In genomic region chr2:168926257-168926810, GRCm38 (mm10) we compare ENCODE assay signal across 13 mouse cellular contexts. TPM values are rescaled to one million over a fixed set of nuclear protein-coding genes. Genes with fewer than 3 reads are reported as not detected.
DNase-seq lines count a peak whose midpoint lies in the region; ATAC-seq lines count a peak whose summit lies in the region.
"Had no signal": no experiment of that assay in that cellular context is flagged by ENCODE, and none has a peak within 500 bp of the region (broad histone marks: within the 10 kb centered on the region; RNA-seq: fewer than 3 reads in every experiment).

No protein-coding gene starts in this region.

- peak overlapping the region; percentile 30; the same call in 1 of the 2 replicates for H3K9ac ChIP-seq in forebrain, embryonic 13.5 days
- H3K9ac ChIP-seq in forebrain, embryonic 11.5 days (ENCODE audit: low read length), result no peak overlapping the region
- H3K9ac ChIP-seq: embryonic facial prominence, embryonic 13.5 days; liver, embryonic 12.5 days had no signal

- WGBS in forebrain, embryonic 13.5 days, result 85% methylated on average over 37 of the region's 37 CpGs
- WGBS in forebrain, embryonic 11.5 days, result 92% methylated on average over 37 of the region's 37 CpGs

- H3K9me3 ChIP-seq in forebrain, embryonic 13.5 days (replicated peaks), result no peaks in the 10 kb centered on the region
- peaks cover 3% of the 10 kb centered on the region; the same call in 1 of the 2 replicates for H3K9me3 ChIP-seq in forebrain, embryonic 11.5 days (ENCODE audit: control insufficient read depth, low read length)
- H3K9me3 ChIP-seq: liver, embryonic 12.5 days had no signal

- DNase-seq in forebrain, embryonic 11.5 days (ENCODE audit: low spot score), result no peak
- DNase-seq in layer of hippocampus, postnatal 36 days, result peak; percentile 63 to 68
- peak; percentile 85 for DNase-seq in right cerebral cortex, postnatal 25 days
- DNase-seq in spleen, postnatal 14 days (ENCODE audit: low spot score in 2 of 2), result no peak
- DNase-seq in urinary bladder, postnatal 36 days (ENCODE audit: low spot score in 2 of 2), result no peak
- DNase-seq in gastrocnemius, adult 18-20 months (ENCODE audit: low spot score), result no peak
- DNase-seq: gastrocnemius, postnatal 14 days; kidney, adult 11 months had no signal

- no peak for ATAC-seq in forebrain, embryonic 13.5 days
- ATAC-seq in forebrain, embryonic 11.5 days (replicated peaks; ENCODE audit: low FRiP score), result no peak
- ATAC-seq in frontal cortex, adult (ENCODE audit: low TSS enrichment), result peak; percentile 72
- ATAC-seq: liver, embryonic 12.5 days; Patski had no signal

- H3K36me3 ChIP-seq in forebrain, embryonic 13.5 days (ENCODE audit: poor library complexity, severe bottlenecking), result peaks cover 33% of the 10 kb centered on the region
- peaks cover 10% of the 10 kb centered on the region; the same call in 1 of the 2 replicates for H3K36me3 ChIP-seq in forebrain, embryonic 11.5 days (ENCODE audit: control insufficient read depth, insufficient read depth, low read length)

- no peaks in the 10 kb centered on the region for H3K27me3 ChIP-seq in forebrain, embryonic 13.5 days
- H3K27me3 ChIP-seq in forebrain, embryonic 11.5 days (ENCODE audit: control insufficient read depth, insufficient read depth, low read length), result no peaks in the 10 kb centered on the region
- H3K27me3 ChIP-seq: embryonic facial prominence, embryonic 13.5 days; liver, embryonic 12.5 days; Patski had no signal

- no peak overlapping the region for H3K4me2 ChIP-seq in forebrain, embryonic 13.5 days
- H3K4me2 ChIP-seq in forebrain, embryonic 11.5 days (ENCODE audit: low read depth, low read length, severe bottlenecking), result no peak overlapping the region
- H3K4me2 ChIP-seq: embryonic facial prominence, embryonic 13.5 days; liver, embryonic 12.5 days had no signal

- peaks cover 7% of the 10 kb centered on the region; the same call in 1 of the 2 replicates for H3K4me1 ChIP-seq in forebrain, embryonic 13.5 days
- H3K4me1 ChIP-seq in forebrain, embryonic 11.5 days (replicated peaks; ENCODE audit: control insufficient read depth, insufficient read depth, low read length), result no peaks in the 10 kb centered on the region
- H3K4me1 ChIP-seq: embryonic facial prominence, embryonic 13.5 days; liver, embryonic 12.5 days had no signal

- H3K4me3 ChIP-seq in forebrain, embryonic 13.5 days, result no peak overlapping the region
- H3K4me3 ChIP-seq in forebrain, embryonic 11.5 days (ENCODE audit: low read depth, low read length), result no peak overlapping the region
- H3K4me3 ChIP-seq: embryonic facial prominence, embryonic 13.5 days; liver, embryonic 12.5 days had no signal

- peak overlapping the region; percentile 48; the same call in 1 of the 2 replicates for H3K27ac ChIP-seq in forebrain, embryonic 13.5 days
- H3K27ac ChIP-seq in forebrain, embryonic 11.5 days (ENCODE audit: low read depth, low read length), result no peak overlapping the region
- H3K27ac ChIP-seq: embryonic facial prominence, embryonic 13.5 days; liver, embryonic 12.5 days had no signal

RNA-seq across cellular contexts. Expression of gene Zfp64, which starts 29.1 kb away (rescaled TPM):
- polyA plus RNA-seq in forebrain, embryonic 13.5 days (2015; fragmentation: Nextera tagmentation; extraction: Ambion mirVana), result 28.9 and 30.5 TPM in 2 replicates
- polyA plus RNA-seq in forebrain, embryonic 11.5 days (2014; fragmentation: Nextera tagmentation; extraction: Ambion mirVana), result 37.8 and 39.4 TPM in 2 replicates
- 10 to 100 TPM; 15.8 to 16.0 TPM for total RNA-seq in layer of hippocampus, postnatal 36 days (2021)
- total RNA-seq in gastrocnemius, adult 18-20 months (2021), result 1 to 10 TPM; 7.4 to 7.6 TPM

Comparison
In these comparisons a context has a peak if more than half of its experiments do, and no peak if none do; other contexts are left out.
1. DNase-seq: peak in layer of hippocampus, postnatal 36 days (2 of 2) and right cerebral cortex, postnatal 25 days (single experiment); none in forebrain, embryonic 11.5 days (single experiment), spleen, postnatal 14 days (0 of 2), urinary bladder, postnatal 36 days (0 of 2) and gastrocnemius, adult 18-20 months (single experiment).